Mouse (Mus musculus): ENCODE data around the gene Cpd. TPM values are rescaled to one million over a fixed set of nuclear protein-coding genes. Genes with fewer than 3 reads are reported as not detected.
A peak's percentile ranks its signal among the peaks of the same experiment; 100 is the strongest.
"Not testable (repeated sequence)": the region's sequence is repeated elsewhere in the genome, so short reads cannot be mapped to it uniquely, and the experiment has no call there.

Cpd gene
- total RNA-seq, 2 experiments from 2014 or later: 61.5 to 62.0 TPM

DNA sequence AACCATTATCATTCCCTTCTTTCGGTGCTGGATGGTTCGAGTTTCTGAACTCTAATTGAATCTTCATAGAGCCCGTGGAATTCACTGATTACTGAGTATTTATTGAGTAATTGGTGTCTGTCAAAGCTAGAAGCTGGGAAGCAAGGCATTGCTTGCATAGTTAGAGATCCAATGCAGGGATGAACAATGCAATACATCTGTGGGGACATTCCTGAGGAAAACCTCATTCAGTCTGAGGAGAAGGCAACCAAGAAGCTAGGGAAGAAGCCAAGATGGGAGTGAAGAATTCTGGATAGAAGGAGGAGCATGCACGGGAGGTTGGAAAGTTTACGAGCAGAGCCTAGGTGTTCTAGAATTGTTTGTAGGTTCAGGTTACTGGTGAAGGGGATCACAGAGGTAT lies 1.3 kb upstream of the Cpd start:
- DNase-seq (ENCODE audit: low spot score in 2 of 2): no peak

DNA sequence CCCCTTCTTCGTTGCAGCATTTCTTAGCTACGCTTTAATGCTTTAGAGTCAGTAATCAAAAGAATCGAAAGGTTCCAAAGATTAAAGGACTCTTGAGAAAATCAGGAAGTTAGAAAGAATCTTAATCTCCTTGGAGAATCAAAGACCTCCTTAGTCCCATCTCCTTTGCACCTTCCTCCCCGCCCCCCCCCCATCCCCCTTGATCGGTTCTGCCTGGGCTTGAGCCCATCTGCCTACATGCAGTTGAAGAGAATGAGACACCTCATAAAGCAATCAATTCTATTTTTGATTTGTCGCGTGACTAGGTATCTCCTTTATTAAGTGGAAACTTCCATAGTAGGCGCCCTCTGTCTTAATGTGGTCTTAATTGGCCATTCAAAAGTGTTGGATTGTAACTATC lies 536 bp upstream of the Cpd start:
- no peak for DNase-seq (ENCODE audit: low spot score in 2 of 2)

DNA sequence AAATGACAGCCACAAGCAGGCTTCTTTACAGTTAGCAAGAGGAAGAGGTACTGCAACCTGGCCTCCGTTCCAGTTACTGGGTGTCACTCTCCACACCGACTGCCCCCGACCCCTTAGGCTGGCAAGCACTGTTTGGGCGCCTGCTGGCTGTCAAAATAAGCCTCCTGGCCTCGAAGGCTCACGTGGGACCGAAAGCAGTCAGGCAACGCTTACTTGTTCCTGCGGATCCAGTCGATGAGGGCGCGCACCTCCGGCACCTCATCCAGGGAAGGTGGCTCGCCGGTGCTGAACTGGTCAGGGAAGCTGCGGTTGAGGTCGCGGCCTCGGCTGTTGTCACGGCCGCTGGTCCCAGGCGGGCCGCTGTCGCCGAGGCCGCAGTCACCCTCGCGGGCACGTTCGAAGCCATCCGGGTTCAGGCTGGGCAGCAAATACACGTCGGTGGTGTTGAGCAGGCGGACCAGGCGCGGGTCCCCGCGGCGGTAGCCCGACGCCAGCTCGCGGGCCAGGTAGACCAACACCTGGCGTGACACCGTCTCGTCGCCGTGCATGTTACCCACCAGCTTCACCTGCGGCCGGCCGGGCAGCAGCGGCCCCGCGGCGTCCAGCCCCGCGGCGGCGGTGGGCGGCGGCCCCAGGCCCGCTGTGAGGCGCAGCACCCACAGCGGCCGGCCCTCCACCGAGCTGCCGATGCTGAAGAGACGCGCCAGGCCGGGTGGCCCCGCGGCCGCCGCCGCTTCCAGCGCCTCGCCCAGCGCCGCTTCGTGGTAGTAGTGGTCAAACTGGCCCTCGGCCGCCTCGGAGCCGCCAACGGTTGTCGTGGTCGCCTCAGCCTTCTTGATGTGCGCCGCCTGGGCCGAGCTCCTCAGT lies 574 bp downstream of the Cpd start:
- peak in 1 of 2 experiments; percentile 38 for DNase-seq (ENCODE audit: low spot score in 2 of 2)

DNA sequence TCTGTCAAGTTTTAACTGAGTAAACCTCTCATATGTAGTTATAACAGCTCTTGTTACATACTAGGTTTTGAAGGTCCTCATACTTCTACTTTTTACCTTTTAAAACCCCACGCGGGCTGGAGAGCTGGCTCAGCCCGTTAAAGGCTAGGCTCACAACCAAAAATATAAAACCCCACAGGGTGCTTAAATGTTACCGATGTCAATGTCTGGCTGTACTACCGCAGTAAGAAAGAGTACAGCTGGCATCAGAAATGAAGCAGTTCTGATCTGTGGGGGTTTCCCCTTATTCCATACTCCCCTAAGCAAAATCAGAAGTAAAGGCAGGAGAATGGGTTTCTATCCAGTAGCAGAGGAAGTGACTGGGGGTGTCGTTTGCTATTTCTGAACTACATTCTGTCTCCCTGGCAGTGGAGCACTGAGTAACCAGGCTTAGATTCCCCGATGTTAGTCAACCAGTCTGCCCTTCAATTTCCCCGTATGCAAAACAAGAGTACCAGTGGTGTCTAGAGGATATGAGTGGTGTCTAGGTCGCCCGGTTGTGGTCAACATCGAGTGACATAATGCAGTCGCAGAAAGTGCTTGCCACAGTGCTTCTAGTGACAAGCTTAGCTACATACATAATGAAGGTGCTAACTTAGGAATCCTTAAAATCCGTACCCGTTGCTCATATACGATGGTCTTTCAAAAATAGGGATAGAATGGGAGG lies 1.4 kb downstream of the Cpd start:
- peak in 1 of 2 experiments; percentile 41 for DNase-seq (ENCODE audit: low spot score in 2 of 2)

DNA sequence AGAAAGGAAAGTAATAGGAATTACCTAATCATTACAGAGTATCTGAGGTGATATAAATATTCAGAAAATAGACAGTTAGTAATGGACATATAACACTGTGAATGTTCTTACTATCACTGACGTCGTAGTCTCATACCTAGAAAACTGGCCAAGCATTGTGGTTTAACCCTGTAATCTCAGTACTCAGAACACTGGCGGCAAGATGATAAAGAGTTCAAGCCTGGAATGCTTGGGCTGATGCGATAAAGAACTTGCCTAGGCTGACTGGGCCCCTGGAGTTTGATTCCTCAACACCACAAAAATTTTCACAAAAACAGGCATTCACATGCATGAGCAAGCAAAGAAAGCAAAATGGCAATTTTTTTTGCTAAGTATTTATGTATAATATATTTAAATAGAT lies 8.2 kb downstream of the Cpd start:
- DNase-seq (ENCODE audit: low spot score in 2 of 2): no peak

DNA sequence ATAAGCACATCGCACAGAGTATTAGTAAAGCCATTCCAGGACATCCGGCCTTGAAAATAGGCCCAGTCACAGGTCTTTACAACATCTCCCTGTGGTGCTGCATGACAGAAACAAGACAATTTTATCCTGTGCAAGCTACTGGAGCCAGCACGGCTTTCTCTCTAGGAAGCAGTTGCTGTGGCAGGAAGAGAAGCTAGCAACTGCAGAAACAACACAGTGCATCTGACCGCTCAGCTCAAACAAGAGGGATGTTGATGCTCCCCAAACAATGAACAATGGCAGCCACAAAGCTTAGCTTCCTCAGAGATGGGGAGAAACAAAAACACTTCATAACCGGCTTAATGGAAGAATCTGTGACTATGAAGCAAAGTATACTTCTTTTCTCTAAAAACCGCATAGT lies 10.5 kb downstream of the Cpd start:
- DNase-seq (ENCODE audit: low spot score in 2 of 2): no peak

DNA sequence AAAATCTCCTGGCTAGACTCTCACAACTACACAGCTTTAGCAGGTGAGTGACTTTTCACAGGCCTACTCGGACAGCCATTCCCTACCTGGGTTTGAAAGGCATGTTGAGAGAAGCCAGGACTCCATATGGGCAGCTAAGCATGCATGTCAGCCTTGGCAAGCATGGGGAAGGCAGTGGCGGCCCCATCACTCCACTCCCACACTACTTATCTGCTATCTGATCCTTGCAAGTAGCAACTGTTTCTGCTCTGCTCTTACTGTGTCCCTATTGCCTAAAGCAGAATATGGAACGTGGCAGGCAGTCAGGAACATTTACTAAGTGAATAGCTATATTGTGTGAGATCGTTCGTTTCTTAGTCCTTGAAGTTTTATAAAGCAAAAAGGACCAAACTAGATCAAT lies 10.9 kb downstream of the Cpd start:
- no peak for DNase-seq (ENCODE audit: low spot score in 2 of 2)

DNA sequence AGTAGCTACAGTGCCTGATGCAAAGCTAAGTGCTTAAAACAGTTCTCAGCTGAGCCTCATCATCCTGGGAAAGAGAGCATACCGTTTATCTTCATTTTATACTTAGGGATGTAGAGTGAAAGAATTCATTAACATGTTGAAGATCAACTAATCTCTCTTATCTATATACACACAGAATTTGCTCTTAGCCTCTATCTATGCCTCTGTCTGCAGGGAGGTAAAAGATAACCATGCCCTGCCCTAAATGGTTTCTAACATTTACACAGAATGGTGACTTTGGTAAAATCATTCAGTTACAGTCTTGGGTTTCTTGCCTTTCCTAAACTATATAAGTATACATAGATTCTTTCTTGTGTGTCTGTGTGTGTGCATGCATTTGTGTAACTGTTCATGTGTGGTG lies 12.2 kb downstream of the Cpd start:
- DNase-seq (ENCODE audit: low spot score in 2 of 2): no peak

DNA sequence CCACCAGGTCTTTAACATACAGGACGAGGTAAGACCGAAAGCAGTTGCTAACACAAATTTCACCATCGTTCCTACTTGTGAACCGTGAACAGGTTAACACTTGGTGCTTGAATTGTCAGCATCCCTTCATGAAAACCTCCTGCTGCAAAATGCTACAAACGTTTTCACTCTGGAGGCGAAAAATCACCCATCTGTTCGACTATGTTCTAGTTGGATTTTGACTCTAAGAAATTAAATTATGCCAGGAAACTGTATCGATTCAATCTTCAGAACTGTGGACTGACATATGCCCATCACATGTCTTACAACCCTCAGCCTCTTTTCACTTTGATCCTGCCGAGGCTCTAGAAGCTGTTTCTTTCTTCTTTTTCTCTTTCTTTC lies 21.9 kb downstream of the Cpd start:
- peak in 1 of 2 experiments; percentile 46 for DNase-seq (ENCODE audit: low spot score in 2 of 2)

DNA sequence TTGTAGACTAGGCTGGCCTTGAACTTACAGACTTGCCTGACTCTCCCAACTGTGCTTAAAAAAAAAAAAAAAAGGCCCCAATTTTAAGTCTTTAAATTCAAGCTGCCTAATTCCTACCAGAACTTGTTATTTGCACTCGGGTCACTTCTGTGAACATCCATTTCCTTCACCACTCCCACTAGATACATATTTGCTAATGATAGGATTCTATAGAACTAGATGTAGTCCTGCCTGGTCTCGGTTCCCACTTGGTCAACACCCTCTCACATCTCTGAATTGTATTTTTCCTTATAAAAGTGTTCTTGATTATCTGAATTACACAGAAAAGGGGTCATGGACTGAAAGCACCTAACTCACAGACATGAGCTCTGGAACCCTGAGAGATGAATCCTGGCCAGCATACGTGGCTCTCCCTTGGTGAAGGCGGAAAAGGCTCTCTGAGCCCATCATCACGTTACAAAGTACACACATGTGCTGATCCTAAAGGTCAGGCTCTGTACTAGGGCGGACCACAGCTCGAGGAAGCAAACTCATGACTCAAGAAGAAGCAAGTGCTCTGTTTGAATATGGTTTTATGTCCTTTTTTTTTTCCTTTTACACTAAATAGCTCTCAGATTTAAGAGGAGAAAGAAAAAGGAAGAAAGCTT lies 22.5 kb downstream of the Cpd start:
- no peak for DNase-seq (ENCODE audit: low spot score in 2 of 2)

DNA sequence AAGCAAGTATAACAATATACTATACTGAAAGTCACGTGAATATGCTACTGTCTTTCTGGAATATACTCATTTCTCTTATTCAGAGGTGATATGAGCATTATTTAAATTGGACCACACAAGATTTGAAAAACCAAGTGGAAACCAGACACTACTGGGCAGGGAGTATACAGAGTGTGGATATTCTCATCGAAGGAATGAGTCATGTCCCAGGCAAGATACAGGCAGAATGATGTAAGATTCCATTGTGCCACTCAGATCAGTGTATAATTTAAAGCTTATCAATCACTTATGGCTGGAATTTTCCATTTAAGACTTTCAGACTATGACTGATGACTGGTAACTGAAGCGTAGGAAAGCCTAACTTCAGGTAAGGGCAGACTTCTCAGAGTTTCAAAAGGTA lies 23.2 kb downstream of the Cpd start:
- no peak for DNase-seq (ENCODE audit: low spot score in 2 of 2)

DNA sequence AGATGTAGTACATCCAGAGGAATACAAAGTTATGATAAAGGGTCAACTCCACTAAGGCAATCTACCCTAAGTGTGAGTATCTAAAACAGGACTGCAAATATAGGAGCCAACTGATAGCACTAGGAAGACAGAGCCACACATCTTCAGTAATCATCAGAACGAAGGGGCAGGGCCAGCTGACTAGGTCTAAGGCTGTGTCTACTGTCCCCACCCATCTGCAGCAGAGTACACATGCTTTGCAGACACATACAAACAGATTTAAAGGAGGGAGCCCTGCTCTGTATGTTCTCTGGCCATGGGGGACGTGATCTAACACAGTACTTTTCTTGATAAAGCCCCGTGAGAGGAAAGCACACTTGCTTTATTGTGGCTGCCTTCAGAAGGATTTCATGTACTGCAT lies 25.5 kb downstream of the Cpd start:
- no peak for DNase-seq (ENCODE audit: low spot score in 2 of 2)

DNA sequence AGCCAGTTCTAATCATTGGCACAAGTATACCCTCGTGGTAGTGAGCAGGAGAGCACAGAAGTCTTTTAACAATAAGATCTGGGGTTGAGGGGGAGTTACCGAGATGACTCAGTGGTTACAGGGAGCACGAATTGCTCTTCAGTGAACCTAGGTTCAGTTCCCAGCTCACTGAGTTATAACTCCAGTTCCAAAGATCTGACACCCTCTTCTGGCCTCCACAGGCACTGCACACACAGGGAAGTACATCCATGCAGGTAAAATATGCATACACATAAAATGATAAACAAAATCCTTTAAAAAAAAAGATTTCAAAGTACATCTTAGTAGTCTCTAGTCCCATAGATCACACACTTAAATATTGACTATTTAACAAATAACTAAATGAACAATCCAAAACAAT lies 29.2 kb downstream of the Cpd start:
- no peak for DNase-seq (ENCODE audit: low spot score in 2 of 2)

DNA sequence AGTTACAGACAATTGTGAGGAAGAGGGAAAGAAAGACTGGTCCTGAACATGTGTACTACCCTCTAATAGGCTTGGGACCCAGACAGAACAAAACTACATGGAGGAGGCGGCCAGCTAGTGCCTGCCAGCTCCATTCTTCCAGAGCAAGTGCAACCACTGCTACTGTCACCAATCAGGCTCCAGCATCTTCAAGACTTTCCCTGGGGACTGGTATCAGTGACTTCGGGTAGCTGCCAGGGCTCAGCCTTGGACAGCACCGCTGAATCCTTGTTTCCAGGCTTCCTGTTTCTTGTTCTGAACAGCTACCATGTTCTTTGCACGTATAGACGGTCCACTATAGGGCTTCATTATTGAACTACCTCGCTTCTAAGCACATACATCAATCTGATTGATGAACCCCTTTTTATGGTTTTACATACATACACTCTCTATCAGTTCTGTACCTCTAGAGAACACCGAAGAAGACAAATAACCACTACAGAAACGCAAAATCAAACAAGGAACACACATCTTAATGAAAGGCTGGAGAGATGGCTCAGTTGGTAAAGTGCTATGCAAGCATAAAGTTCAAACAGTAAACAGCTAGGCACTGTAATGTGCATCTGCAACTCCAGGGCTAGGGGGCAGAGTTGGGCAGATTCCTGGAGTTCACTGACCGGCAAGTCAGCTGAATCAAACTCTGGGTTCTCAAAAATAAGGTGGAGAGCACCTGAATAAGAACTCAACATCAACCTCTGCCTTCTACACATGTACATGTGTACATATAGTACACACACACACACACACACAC lies 35.9 kb downstream of the Cpd start:
- DNase-seq (ENCODE audit: low spot score in 2 of 2): no peak

DNA sequence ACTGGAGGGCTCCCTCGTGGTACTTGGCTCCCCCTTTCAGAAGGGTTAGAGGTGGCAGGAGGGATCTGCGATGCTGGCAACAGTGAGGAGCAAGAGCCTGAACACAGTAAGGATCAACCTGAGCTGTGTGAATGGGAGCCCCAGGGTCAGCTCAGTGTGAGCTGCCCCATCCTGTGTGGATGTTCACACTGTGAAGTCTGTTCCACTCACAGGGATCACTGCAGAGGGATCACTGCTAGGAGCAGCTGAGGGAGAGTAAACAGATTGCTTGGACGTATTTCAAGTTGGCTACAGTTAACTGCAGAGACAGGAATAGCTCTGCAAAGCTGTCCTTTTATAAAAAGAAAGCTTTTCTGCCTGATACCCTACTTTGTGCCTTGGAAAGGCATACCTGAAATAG lies 37.4 kb downstream of the Cpd start:
- peak; percentile 29 to 83 for DNase-seq (ENCODE audit: low spot score in 2 of 2)

DNA sequence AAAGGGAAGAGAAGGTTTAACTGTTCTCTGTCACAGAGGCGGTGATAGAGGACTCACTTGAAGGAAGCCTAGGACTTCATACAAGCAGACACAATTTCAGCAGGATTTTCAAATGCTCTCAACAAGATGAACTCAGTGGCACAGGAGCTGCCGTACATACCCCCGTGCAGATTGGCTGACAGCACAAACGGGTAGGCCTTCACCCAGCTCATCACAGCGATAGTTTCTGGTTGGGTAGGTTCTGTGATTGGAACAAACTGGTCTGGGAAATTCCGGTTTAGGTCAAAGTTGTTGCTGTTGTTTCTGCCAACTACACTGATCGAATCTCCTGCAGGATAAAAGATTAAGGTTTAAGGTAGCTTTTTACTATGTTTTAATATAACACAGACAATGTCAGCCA lies 38.3 kb downstream of the Cpd start:
- DNase-seq (ENCODE audit: low spot score in 2 of 2): no peak

DNA sequence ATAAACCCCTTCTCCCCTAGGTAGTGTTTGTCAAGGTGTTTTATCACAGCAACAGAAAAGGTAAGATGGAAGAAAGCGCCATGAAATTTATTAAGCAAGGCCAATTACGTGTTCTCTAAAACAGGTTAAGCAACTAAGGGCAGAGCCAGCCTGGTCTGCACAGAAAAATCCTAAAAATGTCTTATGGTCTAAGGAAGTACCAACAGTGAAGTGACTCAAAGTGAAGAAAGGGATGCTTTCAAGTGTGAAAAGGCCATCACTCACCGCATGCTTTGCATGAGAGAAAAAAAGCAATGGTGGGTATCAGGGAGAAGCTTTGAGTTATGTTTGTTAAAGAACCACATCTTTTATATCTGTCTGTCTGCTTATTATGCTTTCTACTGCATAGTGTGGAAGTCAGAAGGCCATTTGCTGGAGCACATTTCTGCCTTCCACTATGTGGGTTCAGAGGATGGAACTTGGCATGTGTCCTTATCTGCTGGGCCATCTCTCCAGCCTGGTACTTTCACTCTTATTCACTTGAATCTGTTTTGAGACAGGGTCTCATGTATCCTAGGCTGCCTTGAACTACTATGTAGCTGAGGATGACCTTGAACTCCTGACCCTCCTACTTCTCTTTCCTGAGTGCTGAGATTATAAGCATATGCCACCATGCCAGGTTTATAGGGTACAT lies 39.7 kb downstream of the Cpd start:
- no peak for DNase-seq (ENCODE audit: low spot score in 2 of 2)

DNA sequence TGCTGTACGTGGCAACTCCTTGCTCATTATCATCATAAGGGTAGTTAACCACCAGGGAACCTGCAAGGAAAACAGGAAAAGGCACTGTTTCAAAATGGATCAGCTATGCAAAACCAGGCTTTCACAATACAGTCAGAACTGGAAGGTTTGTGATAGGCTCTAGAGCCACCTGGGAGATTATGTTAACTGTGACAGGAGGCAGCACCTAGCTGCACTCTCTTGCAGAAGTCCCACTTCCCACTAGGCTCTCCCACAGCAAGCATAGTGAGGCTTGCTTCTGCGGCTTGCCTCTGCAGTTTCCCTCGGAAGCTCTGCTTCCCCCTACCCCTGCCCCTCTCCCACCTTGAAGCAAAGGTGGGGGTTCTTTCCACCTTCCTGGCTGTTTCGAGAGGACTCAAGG lies 40.8 kb downstream of the Cpd start:
- no peak for DNase-seq (ENCODE audit: low spot score in 2 of 2)

DNA sequence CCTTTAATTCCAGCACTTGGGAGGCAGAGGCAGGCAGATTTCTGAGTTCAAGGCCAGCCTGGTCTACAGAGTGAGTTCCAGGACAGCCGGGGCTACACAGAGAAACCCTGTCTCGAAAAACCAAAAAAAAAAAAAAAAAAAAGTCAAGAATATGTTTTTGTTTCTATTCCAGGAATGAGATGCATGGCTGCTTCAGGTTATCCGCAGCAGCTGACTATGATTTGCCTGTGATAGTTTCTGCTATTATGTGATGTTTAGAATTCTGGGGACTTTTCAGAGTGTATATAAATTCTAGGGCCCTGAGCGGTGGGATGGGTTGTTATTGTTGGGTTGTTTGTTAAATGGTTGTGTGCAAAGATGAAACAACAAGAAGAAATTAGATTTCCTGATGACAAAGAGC lies 41.7 kb downstream of the Cpd start:
- DNase-seq (ENCODE audit: low spot score in 2 of 2): not testable (repeated sequence)

DNA sequence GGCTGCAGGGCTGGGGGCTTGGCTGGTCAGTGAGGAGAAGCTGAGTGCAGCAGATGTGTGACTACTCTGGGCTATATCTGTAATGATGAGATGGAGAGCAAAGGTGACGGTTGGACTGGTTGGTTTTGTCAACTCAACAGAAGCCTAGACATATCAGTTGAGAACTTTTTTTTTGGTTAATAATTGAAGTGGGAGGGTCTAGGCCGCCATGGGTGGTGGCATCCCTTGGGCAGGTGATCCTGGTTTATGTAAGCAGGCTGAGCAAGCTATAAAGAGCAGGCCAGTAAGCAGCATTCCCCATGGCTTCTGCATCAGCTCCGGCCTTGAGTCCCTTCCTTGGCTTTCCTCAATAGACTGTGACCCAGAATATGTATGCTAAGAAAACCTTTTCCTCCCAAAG lies 43.6 kb downstream of the Cpd start:
- DNase-seq (ENCODE audit: low spot score in 2 of 2): no peak

DNA sequence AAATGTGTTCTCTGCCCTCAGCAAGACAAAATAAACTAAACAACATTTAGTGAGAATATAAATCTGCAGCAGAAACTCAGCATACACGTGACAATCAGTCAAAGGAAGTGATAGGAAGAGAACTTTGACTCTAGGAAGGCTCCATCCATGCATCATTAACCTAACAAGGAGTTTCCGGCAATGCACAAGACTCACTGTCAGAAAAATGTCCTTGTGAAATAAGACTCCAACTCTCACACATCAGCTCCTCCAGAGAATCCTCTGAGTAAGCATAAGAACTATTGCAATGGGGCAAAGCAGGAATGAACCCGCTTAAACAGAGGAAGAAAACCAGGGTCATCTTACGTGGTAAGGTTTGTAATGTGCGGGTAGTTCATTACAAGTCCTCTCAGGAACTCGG lies 49.6 kb downstream of the Cpd start:
- DNase-seq (ENCODE audit: low spot score in 2 of 2): no peak

All from layer of hippocampus, postnatal 14 days (tissue).